Mouse (Mus musculus): ENCODE results near the gene Cntnap1. TPM values are rescaled to one million over a fixed set of nuclear protein-coding genes. Genes with fewer than 3 reads are reported as not detected.

The Cntnap1 gene
- polyA plus RNA-seq, 3 experiments from 2014 or later = 0.09 to 0.15 TPM; not detected in 1

DNA sequence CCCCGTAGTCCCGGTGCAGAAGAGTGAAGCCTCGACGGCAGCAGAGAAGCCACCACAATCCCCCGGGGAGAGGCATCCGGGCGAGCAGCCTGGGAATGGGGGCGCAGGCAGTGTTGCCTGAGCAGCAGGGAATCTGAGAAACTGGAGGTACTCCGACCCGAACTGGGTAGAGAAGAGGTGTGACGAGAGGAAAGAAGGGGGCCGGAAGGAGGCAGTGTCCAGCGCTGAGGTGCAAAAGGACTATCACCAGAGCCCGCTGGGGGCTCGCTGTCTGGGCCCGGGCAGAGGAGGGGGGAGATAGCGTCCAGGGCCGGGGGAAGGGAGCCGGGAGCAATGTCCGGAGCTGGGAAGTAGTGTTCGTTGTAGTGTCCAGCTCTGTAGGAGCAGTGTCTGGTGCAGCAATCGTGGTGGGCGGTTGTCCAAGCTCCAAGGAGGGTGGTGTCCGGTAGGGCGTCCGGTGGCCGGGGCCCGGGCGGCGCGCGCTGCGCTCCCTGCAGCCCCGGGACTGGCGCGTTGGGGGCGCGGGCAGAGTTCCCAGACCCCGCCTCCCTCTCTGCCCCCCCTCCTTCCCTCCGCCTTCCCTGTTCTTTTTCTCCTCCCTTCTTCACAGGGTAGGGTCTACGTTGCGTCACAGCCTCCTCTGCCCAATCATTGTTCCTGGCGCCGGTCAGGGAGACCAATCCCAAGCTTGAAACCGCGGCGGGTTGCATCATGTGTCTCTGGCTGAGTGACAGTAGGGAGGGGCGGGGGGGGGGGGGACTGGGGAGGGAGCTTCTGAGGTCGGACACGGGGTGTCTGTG lies 688 bp downstream of the Cntnap1 start, which contains the start of gene Plekhh3:
TSS of gene Plekhh3 (minus strand) at position 541 of the 800 bp plus-strand sequence.
- ATAC-seq = peak; percentile 20

- ATAC-seq = no peak
These were observed 1.6 kb downstream of the Cntnap1 start for GRCm38 (mm10) chr11:101171721-101172433.

DNA sequence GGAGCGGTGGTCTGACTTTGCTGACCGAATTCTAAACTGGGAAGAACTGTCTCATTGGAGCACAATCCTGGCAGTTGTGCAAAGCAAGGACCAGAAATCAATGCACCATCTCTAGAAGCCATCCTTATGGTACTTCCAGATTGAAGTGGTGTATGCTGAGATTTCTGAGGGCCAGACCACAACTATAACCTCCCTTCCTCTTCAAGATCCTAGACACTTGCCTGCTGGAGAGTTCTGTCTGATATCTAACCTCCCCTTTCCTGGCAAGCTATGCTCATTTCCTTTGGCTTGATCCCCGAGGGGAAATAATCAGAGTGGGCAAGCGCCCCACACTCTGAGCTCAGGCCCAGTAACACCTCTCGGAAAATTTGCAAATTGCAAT lies 2.1 kb downstream of the Cntnap1 start:
- ATAC-seq = no peak

DNA sequence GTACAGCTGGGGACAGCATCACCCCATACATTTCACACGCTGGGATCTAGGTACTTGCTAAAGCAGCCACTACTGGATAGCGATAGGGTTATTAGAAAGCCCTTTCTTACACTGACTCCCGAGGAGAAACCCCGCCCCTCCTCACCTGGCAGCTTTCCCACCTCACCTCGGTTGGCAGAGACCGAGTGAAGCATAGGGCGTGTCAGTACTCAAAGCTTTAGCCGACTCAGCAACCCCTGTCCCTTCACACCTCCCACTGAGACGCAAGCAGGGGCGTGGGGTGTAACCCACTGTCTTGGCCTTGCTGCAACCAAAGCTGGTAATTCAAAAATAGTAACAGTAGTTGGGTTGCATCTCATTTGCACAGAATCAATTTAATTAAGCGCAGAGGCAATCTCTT lies 2.8 kb downstream of the Cntnap1 start:
- no peak for ATAC-seq

DNA sequence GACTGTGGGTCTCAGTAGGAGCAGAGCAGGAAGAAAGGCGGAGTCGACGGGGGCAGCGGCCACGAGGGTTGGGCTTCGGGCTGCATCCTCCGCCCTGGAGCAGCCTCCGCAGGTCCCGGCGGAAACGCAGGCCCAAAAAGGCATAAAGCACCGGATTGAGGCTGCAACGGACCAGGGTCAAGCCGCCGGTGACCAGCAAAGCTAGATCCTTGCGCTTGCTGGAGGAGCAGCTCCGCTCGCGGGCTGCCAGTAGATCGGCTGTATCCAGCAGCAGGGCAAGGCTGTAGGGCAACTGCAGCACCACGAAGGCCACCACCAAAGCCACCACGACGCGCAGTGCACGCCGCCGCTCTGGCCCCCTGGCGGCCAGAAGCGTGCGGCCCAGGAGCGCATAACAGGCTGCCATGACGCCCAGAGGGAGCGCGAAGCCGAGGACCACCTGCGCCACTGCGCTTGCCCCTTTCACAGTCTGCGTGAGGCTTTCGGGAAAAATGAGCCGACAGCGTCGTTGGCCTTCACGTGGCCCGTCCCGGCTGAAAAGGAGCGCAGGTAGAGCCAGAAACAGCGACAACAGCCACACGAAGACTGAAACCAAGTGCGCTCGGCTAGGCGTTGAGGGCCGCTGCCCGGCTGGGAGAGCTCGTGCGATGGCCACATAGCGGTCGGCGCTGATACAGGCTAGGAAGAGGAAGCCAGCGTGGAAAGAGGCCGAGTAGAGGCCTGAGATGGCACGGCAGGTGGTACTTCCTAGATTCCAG lies 3.5 kb downstream of the Cntnap1 start:
- ATAC-seq = peak; percentile 84

DNA sequence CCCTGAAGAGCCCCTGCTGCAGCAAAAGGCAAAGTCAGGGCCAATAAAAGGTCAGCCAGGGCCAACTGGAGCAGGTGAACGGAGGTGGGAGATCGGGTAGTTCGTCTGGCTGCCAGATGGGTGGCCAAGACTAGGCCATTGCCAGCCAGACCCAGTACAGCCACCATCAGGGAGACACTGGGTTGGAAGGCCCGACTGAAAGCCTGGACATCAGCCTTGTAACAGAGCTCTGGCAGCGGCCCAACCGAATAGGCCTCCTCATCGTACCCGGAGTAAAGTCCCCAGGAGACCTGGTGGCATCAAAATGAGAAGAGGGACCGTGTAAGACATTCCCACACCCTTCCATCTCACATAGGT lies 4.0 kb downstream of the Cntnap1 start:
- no peak for ATAC-seq

DNA sequence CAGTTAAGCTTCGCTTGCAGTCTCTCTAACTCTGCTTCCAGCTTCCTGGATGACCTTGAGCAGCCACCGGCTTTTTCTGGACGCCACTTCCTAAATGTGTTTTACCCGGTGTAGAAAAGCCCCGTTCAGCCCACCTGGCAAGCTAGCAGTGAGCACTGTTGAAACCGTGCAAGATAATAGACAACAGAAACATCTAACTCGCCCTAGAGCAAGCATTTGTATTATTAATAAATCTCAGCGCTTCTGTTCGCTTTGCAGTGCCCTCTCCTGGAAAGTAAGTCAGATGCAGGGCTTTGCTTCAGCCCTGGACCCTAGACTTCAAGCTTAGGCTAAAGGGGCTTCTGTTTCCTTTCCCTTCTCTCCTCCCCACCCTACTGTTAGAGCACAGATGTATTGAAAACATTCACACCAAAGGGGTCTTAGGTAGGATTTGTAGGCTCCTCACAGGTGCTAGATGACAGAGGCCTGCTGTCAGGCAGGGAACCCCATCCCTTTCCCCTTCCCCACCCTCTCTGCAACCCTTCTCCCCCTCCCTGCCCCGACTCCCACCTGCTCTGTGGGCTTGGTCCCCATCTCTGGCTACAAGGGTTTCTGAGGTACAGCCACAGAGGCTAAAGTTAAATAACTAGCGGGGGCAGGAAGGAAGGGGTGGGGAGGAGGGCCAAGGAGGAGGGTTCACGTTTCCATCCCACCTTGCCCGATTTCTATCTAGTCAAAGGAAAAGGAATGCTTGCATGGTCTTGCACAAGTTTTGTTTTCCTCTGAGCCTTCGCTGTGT lies 4.7 kb downstream of the Cntnap1 start, which contains the start of gene Ccr10:
TSS of gene Ccr10 (minus strand) at position 593 of the 778 bp plus-strand sequence.
- ATAC-seq = no peak

DNA sequence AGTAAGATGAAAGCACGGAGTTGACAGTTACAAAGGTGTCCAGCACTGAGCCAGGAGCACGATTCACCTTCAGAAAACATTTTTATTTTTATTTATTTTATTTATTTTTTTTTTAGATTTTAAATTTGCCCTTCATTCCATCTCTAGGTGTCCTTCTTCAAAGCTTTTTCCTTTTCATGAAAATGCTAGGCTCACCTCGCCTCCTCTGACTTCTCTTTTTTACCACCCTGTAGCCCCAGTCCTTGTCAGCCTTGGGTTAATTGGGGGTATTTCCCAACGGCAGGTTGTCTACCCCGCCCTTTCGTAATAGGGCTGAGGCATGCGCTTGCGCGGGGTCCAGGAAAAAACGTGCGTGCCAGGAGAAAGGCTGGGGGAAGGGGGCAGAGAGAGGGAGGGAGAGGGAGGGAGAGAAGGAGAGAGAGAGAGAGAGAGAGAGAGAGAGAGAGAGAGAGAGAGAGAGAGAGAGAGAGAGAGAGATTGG lies 5.4 kb downstream of the Cntnap1 start:
- no peak for ATAC-seq

DNA sequence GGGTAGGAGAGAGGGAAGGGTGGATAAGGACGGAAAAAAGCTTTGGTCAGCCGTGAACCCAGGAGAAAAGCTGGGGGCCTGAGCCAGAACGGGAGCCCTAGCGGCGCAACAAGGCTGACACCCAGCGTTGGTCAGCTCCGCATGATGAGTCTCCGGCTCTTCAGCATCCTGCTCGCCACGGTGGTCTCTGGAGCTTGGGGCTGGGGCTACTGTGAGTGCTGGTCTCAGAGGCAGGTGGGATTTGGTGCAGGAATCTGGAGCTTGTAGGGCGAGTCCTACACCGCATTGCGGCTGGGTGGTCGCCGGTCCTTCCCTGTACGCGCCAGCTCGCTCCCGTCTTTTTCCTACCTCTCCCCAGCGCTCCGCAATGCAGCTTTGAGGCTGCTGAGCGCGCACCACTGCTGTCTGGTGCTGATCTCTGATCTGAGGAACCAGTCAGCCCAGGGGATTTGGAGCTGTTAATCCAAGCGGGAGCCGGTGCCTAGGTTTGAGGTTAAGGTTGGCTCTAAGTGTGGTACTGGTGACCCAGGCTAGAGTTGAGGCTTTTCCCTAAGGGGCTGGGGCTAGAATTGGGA lies 5.9 kb downstream of the Cntnap1 start:
- ATAC-seq = no peak

DNA sequence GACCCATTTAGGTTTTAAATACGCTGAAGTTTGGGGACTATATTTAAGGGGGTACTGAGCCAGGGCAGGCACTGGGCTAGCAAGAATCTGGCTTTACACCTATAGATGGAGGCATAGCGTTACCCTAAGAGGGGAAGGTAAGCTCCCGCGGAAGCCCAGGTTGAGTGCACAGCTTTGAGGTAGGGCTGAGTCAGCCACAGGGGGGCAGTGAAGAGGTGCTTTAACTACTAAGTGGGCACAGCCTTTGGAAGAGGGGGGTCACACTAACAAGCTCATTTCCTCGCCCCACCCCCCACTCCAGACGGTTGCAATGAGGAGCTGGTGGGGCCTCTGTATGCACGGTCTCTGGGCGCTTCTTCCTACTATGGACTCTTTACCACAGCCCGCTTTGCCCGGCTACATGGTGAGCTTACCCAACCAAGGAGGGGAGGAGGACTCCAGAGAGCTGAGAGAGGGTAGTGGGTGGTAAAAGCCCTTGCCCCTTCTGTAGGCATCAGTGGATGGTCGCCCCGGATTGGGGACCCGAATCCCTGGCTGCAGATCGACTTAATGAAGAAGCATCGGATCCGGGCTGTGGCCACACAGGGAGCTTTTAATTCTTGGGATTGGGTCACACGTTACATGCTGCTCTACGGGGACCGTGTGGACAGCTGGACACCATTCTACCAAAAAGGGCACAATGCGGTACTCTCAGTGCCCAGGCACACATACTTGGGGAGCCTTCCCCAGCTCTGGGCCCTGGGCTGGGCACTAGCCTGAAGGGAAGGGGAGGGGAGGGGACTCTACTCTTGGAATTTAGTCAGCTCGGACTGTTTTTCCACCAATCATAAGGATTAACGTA lies 6.8 kb downstream of the Cntnap1 start:
- ATAC-seq = no peak

DNA sequence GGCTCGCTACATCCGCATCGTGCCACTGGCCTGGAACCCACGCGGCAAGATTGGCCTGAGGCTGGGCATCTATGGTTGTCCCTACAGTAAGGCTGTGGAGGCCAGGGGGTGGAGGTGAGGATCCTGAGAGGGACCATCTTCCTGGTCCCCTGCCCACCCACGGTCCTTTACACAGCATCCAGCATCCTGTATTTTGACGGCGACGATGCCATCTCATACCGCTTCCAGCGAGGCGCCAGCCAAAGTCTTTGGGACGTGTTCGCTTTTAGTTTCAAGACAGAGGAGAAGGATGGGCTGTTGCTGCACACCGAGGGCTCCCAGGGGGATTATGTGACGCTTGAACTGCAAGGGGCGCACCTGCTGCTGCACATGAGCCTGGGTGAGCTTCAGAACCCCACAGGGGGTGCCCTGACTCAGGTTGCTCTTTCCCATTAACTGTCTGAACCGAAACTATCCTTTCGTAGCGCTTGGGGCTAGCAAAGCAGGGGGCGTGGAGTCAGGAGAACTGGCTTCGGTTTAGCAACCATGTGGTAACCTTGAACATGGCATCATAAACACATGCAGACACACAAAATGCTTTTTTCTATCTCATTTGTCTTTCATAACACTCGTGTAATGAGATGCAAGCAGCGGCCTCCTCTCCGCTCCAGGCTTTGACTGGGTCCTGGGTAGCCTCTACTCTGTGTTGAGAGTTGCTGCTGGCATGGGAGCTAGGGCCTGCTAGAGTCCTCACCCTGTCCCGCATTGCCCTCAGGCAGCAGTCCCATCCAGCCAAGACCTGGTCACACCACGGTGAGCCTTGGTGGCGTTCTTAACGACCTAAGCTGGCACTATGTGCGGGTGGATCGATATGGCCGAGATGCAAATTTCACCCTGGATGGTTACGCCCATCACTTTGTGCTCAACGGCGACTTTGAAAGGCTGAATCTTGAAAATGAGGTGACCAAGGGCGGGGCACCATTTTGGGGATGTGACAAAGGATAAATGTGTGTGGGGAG lies 8.0 kb downstream of the Cntnap1 start:
- no peak for ATAC-seq

- ATAC-seq = no peak
These were observed 9.0 kb downstream of the Cntnap1 start for GRCm38 (mm10) chr11:101179306-101179705.

DNA sequence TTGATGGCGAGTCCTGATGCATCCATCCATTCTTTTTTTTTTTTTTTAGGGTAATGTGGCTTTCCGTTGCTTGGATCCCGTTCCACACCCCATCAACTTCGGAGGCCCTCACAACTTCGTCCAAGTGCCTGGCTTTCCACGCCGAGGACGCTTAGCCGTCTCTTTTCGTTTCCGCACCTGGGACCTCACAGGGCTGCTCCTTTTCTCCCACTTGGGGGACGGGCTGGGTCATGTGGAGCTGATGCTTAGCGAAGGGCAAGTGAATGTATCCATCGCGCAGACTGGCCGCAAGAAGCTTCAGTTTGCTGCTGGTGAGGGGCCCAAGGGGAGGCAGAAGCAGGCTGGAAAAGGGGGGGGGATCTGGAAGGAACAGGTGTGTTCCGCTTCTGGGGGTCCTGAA lies 9.9 kb downstream of the Cntnap1 start:
- no peak for ATAC-seq

GRCm38 (mm10) chr11:101180846-101181740 lies 10.8 kb downstream of the Cntnap1 start:
- no peak for ATAC-seq

DNA sequence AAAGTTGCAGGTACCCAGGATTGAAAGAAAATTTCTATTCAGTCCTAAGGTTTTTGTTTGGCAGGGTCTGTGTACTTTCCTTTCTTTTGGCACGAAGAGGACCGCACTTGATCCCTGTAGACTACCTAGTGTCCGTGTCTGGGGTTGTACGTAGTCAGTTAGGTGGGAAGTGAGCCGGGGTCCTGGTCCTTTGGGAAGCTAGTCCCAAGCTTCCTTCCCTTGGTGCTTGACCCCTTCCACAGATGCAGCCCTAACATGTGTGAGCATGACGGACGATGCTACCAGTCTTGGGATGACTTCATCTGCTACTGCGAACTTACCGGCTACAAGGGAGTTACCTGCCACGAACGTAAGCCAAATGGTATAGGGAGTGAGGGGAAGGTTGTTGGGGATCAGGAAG lies 11.6 kb downstream of the Cntnap1 start:
- no peak for ATAC-seq

DNA sequence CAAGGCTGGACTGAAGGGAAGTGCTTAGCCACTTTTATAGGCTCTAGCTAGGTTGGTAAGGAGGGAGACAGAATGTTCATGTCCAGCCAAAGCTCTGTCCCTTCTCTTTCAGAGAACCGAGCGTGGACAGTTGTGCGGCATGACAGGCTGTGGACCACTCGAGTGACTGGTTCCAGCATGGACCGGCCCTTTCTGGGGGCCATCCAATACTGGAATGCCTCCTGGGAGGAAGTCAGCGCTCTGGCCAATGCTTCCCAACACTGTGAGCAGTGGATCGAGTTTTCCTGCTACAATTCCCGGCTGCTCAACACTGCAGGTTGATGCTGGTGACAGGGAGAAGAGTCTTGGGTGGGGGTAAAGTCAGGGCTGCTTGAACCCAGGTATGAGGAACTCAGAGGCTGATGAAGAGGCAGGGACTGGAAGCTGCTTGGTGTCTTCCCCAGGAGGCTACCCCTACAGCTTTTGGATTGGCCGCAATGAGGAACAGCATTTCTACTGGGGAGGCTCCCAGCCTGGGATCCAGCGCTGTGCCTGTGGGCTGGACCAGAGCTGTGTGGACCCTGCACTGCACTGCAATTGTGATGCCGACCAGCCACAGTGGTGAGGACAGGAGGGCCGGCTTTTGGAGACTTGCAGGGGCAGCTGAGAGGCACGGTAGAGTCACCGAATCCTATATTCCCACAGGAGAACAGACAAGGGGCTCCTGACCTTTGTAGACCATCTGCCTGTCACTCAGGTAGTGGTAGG lies 12.6 kb downstream of the Cntnap1 start:
- no peak for ATAC-seq

DNA sequence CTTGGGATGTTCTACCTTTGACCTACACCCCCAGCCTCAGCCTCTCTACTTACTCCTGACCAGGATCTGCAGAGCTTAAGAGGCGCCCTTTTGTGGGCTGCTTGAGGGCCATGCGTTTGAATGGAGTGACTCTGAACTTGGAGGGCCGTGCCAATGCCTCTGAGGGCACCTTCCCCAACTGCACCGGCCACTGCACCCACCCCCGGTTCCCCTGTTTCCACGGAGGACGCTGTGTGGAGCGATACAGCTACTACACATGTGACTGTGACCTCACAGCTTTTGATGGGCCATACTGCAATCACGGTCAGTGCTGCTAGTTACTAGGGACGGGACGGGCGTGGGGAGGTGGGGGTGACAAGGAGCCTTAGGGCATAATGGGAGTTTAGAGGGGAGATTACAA lies 14.7 kb downstream of the Cntnap1 start:
- no peak for ATAC-seq

DNA sequence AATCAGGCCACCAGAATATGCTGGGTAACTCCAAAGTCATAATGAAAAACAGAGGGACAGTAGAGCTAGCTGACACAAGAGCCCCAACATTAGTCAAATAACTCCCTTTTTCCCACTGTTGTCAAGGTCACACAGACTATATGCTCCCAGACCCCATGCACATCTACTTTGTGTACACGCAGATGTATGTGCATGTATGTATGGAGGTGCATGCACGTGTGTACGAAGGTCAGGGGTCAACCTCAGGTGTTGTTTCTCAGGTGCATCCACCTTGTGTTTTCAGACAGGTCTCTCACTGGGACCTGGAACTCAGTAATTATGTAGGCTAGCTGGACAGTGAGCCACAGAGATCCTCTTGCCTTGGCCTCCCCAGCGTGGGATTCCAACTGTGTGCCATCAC lies 15.1 kb downstream of the Cntnap1 start:
- no peak for ATAC-seq

All from inflammation-experienced regulatory T-cells, adult 6 months (primary cell).